Mouse (Mus musculus) heart, postnatal 10 days (tissue): Measurements from ENCODE around the gene March2. TPM values are rescaled to one million over a fixed set of nuclear protein-coding genes. Genes with fewer than 3 reads are reported as not detected.

Experiments
- DNase-seq, 2 experiments: peaks; one replicate each; pipeline ENCODE4 v3.0.0; 2021
- intact Hi-C: fragments of 180-260 bp; cut with DNase I; formaldehyde crosslinking; loops from one replicate; pipeline ENCODE4 v1.15.1; 2025
- total RNA-seq, 2 experiments: library from RNA; stranded (reverse); gene quantifications; 2 replicates each; pipeline ENCODE4 v1.2.3; 2021

March2 gene
- total RNA-seq, 2 experiments from 2014 or later = 120 to 121 TPM

DNA sequence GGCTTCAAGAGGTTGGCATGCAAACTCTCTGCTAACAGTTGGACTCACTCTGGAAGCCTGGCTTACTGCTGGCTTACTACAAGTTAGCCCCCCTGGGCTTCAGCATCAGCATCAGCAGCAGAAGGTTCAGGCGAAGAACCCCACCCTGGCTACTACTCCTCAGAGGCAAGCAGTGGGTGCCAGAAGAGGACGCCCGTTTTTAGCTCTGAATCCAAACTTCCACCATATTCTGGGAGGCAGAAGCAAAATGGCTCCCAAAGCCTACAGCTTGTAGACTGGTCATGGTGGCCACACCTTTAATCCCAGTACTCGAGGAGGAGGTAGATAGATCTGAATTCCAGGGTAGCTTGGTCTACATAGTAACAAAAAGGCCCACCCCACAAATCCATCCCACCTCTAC lies 74.4 kb downstream of the March2 start:
- DNase-seq = no peak
- intact Hi-C loops = no loop called here

DNA sequence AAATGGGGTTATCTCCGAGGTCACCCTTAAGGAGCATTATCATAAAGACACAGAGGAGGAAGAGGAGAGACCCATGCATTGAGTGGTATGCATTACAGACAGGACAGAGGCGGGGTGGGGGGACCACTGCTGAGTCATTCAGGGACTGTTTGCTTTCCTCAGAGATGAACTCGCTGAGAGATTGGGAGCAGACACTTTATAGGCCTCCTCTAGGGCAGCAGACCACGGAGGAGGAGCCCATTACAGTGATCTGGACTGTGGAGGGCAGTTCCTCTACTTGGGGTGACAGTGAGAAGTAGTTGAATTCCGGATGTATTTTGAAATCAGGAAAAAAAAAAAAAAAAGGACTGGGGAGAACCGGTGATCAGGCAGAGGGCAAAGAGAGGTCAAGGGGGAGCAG lies 78.7 kb downstream of the March2 start:
- intact Hi-C loops = loop anchor here (10.0 kb wide), 1 partner anchor 165 kb away; no protein-coding TSS in a partner anchor
- no peak for DNase-seq

DNA sequence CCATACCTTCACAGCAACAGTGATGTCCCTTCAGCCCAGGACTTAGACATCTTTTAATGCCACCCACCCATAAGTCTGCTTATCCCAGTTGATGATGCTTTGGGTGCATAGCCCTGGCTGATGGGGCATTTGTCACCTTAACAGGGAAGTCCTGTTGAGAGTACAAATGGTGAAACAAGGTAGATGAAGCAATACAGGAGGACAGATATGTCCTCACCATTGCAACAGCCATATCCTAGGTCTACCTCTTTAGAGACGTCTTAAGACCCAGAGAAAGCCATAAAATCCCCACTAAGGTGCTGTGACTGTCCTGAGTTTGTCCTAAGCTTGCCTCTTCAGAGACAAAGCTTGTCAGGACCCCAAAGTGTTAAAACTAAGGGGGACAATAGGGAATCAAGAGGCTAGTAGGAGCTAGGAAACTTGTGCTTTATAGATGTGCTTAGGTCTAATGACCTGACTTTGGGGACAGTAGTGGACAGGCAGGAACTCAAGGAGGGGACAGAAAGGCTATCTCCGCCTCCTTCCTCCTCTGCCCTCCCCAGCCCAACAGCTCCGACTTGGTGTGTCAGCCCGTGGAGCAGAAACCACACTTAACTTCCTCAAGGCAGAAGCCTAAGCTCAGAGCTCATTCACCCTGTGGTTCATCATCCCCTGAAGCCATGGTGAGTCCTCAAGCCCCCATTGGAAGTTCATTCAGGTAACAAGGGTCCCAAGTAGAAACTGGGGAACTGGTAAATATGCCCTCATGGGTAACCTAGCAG lies 80.8 kb downstream of the March2 start, which contains the start of gene Pram1:
Gene Pram1 (plus strand): TSS at position 541 of the 761 bp plus-strand sequence.
- intact Hi-C loops = loop anchor here (10.0 kb wide), 1 partner anchor 167 kb away; no protein-coding TSS in a partner anchor
- no peak for DNase-seq

DNA sequence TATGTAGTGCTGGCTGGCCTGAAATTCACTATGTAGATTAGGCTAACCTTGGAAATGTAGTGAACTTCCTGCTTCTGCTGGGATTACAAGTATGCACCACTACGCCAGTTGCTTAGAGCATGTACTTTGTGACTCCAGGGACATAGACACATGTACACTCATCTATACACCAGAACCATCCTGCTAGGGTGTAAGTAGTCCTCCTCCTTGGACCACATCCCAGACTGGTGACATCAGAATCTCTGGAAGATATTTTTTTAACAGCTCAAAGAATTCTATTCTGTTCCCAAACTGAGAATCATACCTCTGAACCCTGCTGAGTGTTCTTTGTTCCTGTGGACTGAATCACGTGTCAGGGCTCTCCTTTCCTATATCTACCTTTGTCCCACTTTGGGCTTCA lies 81.4 kb downstream of the March2 start:
- peak; percentile 49 to 52 for DNase-seq
- intact Hi-C loops = loop anchor here (10.0 kb wide), 1 partner anchor 168 kb away; no protein-coding TSS in a partner anchor

Other genes with a start within 250 kb of the March2 start
- 10 to 100 TPM; 37.3 to 37.4 TPM for gene Adamts10, start 194.5 kb downstream of the March2 start, total RNA-seq
- gene Myo1f, start 163.0 kb downstream of the March2 start, total RNA-seq = 1 to 10 TPM; 1.3 to 2.2 TPM
- 10 to 100 TPM; 18.9 to 19.8 TPM for gene Zfp414, start 89.6 kb downstream of the March2 start, total RNA-seq
- gene Pram1, start 80.6 kb downstream of the March2 start, total RNA-seq = under 1 TPM in 1 of 2 experiments, not detected in 1; 0.47 TPM
- gene Hnrnpm, start 31.8 kb downstream of the March2 start, total RNA-seq = 100 to 1,000 TPM; 127 to 144 TPM
- gene Rab11b, start 41.9 kb upstream of the March2 start, total RNA-seq = 100 to 1,000 TPM; 343 to 349 TPM
- 100 to 1,000 TPM in 1 of 2 experiments, 10 to 100 TPM in 1; 34.9 to 119 TPM for gene Angptl4, start 63.2 kb upstream of the March2 start, total RNA-seq
- 10 to 100 TPM; 78.7 to 84.2 TPM for gene Kank3, start 91.8 kb upstream of the March2 start, total RNA-seq
- 1,000 to 10,000 TPM; 1,002 to 1,034 TPM for gene Rps28, start 105.9 kb upstream of the March2 start, total RNA-seq
- gene Ndufa7, start 105.9 kb upstream of the March2 start, total RNA-seq = 100 to 1,000 TPM; 499 to 513 TPM
- 10 to 100 TPM; 19.7 to 22.9 TPM for gene Cd320, start 124.4 kb upstream of the March2 start, total RNA-seq
- not detected for gene Gm7029, start 155.2 kb upstream of the March2 start, total RNA-seq
- 10 to 100 TPM; 12.6 to 13.8 TPM for gene Kifc1, start 172.0 kb upstream of the March2 start, total RNA-seq
- not detected for gene Platr17, start 186.5 kb upstream of the March2 start, total RNA-seq
- gene Daxx, start 190.7 kb upstream of the March2 start, total RNA-seq = 10 to 100 TPM; 16.9 to 18.3 TPM
- gene Tapbp, start 197.2 kb upstream of the March2 start, total RNA-seq = 10 to 100 TPM; 85.4 to 98.6 TPM
- gene Zbtb22, start 197.2 kb upstream of the March2 start, total RNA-seq = 10 to 100 TPM; 29.4 to 33.0 TPM
- gene Rgl2, start 210.9 kb upstream of the March2 start, total RNA-seq = 10 to 100 TPM; 54.8 to 57.9 TPM
- 10 to 100 TPM; 70.8 to 78.9 TPM for gene Pfdn6, start 221.7 kb upstream of the March2 start, total RNA-seq
- gene Wdr46, start 222.0 kb upstream of the March2 start, total RNA-seq = 10 to 100 TPM; 12.4 to 12.6 TPM
- gene B3galt4, start 232.8 kb upstream of the March2 start, total RNA-seq = 1 to 10 TPM; 2.7 to 3.7 TPM
- gene Vps52, start 237.1 kb upstream of the March2 start, total RNA-seq = 10 to 100 TPM; 36.3 to 36.8 TPM
- 100 to 1,000 TPM; 566 to 572 TPM for gene Rps18, start 237.3 kb upstream of the March2 start, total RNA-seq